Mouse (Mus musculus): ENCODE data around the gene Hs6st1.

DNA sequence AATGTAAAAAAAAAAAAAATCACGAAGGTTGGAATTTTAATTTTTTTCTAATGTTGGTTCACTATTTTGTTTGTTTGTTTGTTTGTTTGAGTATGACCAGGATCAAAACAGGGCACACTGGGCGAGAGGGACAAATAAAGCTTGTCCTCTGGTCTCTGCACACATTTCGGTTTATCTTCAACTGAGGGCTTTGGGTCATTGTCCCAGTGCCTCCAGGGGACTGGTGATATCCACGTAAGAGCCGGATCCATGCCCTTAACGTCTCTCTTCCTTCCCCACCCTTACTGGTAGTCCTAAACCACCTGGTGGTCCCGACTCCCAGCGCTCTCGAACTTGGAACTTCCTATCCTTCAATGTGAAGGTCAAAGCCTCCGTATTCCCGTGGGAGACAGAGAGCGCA lies 589 bp upstream of the Hs6st1 start:
- TF ChIP-seq HCFC1 (IDR thresholded peaks at IDR 0.05; ENCODE audit: borderline replicate concordance, insufficient read depth, low read length), result no peak
- no peak for TF ChIP-seq ZNF384 (IDR thresholded peaks at IDR 0.05; ENCODE audit: low read depth, low read length)
- TF ChIP-seq CHD2 (IDR thresholded peaks at IDR 0.05; ENCODE audit: low read depth, low read length), result no peak
- no peak for TF ChIP-seq MAFK (IDR thresholded peaks at IDR 0.05; ENCODE audit: insufficient read depth, low read depth, low read length)

Measured in ES-E14 (cell line).